Mouse (Mus musculus): ENCODE data around the gene Spata19. TPM values are rescaled to one million over a fixed set of nuclear protein-coding genes. Genes with fewer than 3 reads are reported as not detected.

Spata19 gene
- total RNA-seq (2022) = under 1 TPM in 1 of 4 experiments, not detected in 3; 0.68 TPM

GRCm38 (mm10) chr9:27396500-27396899 is at the start of gene Spata19:
Spata19 (plus strand) TSS chr9:27396800.
- no peak for DNase-seq (ENCODE audit: low spot score in 2 of 2)

GRCm38 (mm10) chr9:27353082-27353481 is 43.5 kb upstream of the Spata19 start:
- no peak for DNase-seq (ENCODE audit: low spot score in 2 of 2)

GRCm38 (mm10) chr9:27357893-27358292 is 38.7 kb upstream of the Spata19 start:
- DNase-seq (ENCODE audit: low spot score in 2 of 2) = no peak

GRCm38 (mm10) chr9:27367231-27367630 is 29.4 kb upstream of the Spata19 start:
- no peak for DNase-seq (ENCODE audit: low spot score in 2 of 2)

DNA sequence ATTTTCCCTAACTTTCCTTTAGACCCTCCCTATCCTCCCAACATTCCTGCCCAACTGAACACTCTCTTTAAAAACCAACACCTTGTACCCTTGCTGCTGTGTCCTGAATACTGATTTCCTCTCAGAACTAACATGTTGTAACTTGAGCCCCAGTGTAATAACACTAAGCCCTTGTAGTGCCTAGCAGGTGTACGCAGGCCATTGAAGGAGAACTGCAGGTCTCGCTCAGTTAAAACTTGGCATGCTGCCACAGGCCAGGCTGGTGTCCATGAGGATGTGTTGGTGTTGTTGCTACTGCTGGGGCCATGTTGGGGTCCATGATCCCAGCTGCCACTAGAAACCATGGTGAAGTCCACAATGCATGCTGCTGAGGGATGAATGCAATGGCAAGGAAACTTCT is 27.5 kb upstream of the Spata19 start:
- no peak for DNase-seq (ENCODE audit: low spot score in 2 of 2)

GRCm38 (mm10) chr9:27375746-27376145 is 20.9 kb upstream of the Spata19 start:
- DNase-seq (ENCODE audit: low spot score in 2 of 2) = no peak

DNA sequence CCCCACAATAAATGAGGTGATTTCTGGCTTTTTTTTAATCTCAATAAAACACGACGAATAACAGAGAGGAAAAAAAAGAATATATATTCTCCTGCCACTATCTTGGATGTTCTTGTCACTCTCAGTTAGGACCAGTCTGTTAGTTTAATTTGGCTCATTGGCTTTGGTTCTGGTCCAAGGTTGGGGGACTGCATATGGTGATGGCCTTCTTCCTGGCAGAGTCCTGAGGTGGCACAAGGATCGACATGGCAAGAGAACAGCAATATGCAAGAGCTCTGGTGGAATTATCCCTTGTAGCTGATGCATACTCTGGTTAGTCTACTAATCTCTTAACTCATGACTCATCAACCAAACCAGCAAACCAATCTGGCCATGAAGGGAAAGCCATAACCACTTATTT is 9.6 kb upstream of the Spata19 start:
- no peak for DNase-seq (ENCODE audit: low spot score in 2 of 2)

DNA sequence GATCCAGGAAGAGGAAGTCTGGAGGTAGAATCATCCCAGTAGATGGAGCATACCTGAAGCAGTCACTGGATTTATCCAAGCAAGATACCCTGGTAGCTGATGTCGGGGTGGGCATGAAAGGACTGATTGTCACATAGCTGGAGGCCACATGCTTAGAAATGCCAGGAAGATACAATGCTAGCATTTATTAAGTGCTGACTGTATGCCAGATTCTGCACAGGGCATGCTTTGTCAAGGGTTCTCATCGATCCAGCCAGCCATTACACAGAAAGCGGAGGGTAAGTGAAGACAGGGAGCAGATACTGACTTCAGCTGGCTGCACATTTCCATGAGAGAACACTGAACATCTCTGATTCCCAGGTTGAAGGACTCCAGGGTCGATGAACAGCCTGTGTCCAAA is 4.6 kb downstream of the Spata19 start:
- peak; percentile 42 to 54 for DNase-seq (ENCODE audit: low spot score in 2 of 2)

GRCm38 (mm10) chr9:27409733-27410132 is 13.1 kb downstream of the Spata19 start:
- DNase-seq (ENCODE audit: low spot score in 2 of 2) = peak; percentile 22 to 33

GRCm38 (mm10) chr9:27414058-27414460 is 17.5 kb downstream of the Spata19 start:
- DNase-seq (ENCODE audit: low spot score in 2 of 2) = peak; percentile 68 to 86

- DNase-seq (ENCODE audit: low spot score in 2 of 2) = peak in 1 of 2 experiments; percentile 38
Measured at GRCm38 (mm10) chr9:27424511-27424910, 27.9 kb downstream of the Spata19 start.

- no peak for DNase-seq (ENCODE audit: low spot score in 2 of 2)
Measured at GRCm38 (mm10) chr9:27428552-27428951, 32.0 kb downstream of the Spata19 start.

DNA sequence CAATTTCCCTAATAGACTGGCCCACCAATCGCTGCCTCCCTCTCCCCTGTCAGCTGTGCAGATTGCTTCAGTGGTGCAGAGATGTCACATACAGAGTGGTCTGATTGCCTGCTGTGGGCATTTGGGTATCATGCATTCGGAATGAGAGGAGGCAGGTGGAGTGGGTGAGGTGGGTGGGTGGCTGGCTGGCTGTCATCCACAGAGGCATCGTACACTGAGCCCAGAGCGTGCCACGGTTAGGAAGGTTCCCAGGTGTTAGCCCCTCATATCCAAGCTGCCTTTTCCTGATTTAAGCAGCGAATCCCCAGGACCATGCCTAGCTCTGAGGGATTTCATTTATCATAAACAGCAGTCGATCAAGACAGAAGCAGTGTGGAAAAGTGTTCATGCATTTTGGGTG is 36.7 kb downstream of the Spata19 start:
- no peak for DNase-seq (ENCODE audit: low spot score in 2 of 2)

DNA sequence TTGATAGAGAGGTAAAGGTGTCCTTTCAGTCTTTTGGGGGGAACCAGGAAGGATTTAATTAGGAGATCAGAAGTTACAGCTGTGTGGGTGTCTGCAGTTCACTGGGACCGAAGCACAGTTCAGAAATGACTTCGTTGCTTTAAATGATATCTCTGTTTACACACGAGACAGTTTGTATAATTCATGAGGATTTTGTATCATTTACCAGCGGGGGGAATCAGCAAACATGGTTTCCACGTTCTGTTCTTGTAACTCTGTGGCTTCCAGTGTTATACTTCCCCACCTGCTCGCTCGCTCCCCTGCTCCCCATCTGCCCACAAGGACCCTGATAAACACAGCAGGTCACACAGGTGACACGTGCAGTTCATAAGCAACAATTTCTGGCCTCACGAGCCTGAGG is 39.3 kb downstream of the Spata19 start:
- DNase-seq (ENCODE audit: low spot score in 2 of 2) = no peak

- DNase-seq (ENCODE audit: low spot score in 2 of 2) = peak in 1 of 2 experiments; percentile 40
Measured at GRCm38 (mm10) chr9:27437391-27438061, 40.9 kb downstream of the Spata19 start.

DNA sequence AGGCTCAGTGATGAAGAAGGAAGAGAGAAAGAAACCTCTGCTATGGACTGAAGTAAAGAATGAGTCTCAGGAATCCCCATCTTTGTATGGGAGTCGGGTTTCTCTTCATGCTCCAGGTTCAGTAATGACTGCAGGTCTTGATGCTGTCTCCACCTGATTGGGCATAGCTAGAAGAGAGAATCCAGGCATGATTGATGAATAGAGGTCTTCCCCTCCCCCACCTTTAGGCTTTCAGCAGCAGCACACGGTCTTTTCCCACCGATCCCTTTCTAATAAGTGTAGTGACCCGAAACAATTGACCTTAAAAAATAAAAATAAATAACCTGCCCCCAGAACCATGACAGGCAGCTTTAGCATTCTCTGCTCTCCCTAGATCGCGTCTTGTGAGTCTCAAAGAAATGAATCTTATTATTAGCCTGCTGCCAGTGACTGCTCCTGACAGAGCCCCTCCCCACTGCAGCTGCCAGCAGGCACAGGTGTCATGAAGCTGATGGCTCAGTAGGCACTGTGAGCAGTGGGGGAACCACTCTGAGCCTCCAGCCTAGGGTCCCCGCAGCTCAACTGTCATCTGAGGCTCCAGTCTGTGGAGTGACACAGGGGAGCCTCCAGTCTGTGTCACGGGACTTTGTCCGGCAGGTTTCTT is 53.3 kb downstream of the Spata19 start:
- DNase-seq (ENCODE audit: low spot score in 2 of 2) = no peak

Other genes starting within 250 kb of the Spata19 start
- gene Jam3, start 241.4 kb upstream of the Spata19 start, total RNA-seq (2022) = 10 to 100 TPM; 37.2 to 45.0 (median 41.6) TPM
- gene Igsf9b, start 97.6 kb upstream of the Spata19 start, total RNA-seq (2022) = 10 to 100 TPM; 23.7 to 33.5 (median 27.2) TPM